Mouse (Mus musculus) liver, postnatal 0 days (tissue): ENCODE measurements at regions not wholly inside any gene's neighbourhood (a gene's known extent, or its start where the extent isn't known, plus 50 kb on each side); places are given as distances from the start of the nearest gene placed in this dataset.
"Not testable (repeated sequence)": the region's sequence is repeated elsewhere in the genome, so short reads cannot be mapped to it uniquely, and the experiment has no call there.

Experiments
- ATAC-seq: fragments of 200-750 bp; cut with Nextera tagmentation; 2 replicates; pipeline ENCODE4 v1.8.0; 2017; ENCODE audit warnings: mild to moderate bottlenecking, moderate library complexity
- DNase-seq: peaks from one replicate; pipeline ENCODE4 v3.0.0-alpha.2; 2016
- H3K27ac ChIP-seq: fragments of 300-500 bp; sonication (generic); 2 replicates; pipeline ENCODE4 v1.5.1; 2014; ENCODE audit warnings: antibody characterized with exemption, moderate library complexity, mild to moderate bottlenecking, low read depth
- H3K27me3 ChIP-seq: fragments of 300-500 bp; sonication (generic); 2 replicates; pipeline ENCODE4 v1.6.1; 2014; ENCODE audit warnings: low read length, control low read depth, mixed read lengths; ENCODE audit not compliant: insufficient read depth
- H3K36me3 ChIP-seq: fragments of 300-500 bp; sonication (generic); replicated peaks from 2 replicates; pipeline ENCODE4 v1.6.1; 2014; ENCODE audit warnings: mild to moderate bottlenecking, control low read depth, low read length, moderate library complexity, mixed read lengths; ENCODE audit not compliant: insufficient read depth
- H3K4me1 ChIP-seq: fragments of 300-500 bp; sonication (generic); 2 replicates; pipeline ENCODE4 v1.6.1; 2014; ENCODE audit warnings: antibody characterized with exemption, mild to moderate bottlenecking, control low read depth; ENCODE audit not compliant: insufficient read depth
- H3K4me2 ChIP-seq: fragments of 300-500 bp; sonication (generic); 2 replicates; pipeline ENCODE4 v1.6.1; 2014; ENCODE audit warnings: low read depth, mild to moderate bottlenecking, low read length, moderate library complexity, mixed read lengths
- H3K4me3 ChIP-seq: fragments of 300-500 bp; sonication (generic); 2 replicates; pipeline ENCODE4 v1.5.1; 2014; ENCODE audit warnings: low read depth, low read length
- H3K9ac ChIP-seq: fragments of 300-500 bp; sonication (generic); replicated peaks from 2 replicates; pipeline ENCODE4 v1.6.1; 2014; ENCODE audit warnings: mild to moderate bottlenecking, moderate library complexity
- H3K9me3 ChIP-seq: fragments of 300-500 bp; sonication (generic); 2 replicates; pipeline ENCODE4 v1.6.1; 2016; ENCODE audit warnings: mild to moderate bottlenecking, control low read depth, low read length, mixed read lengths
- CTCF ChIP-seq: sonication (generic); IDR thresholded peaks from 2 replicates; pipeline ENCODE4 v1.5.1; 2016; ENCODE audit warnings: antibody characterized with exemption, low read depth
- EP300 ChIP-seq: IDR thresholded peaks from 2 replicates; pipeline ENCODE4 v1.6.1; 2016; ENCODE audit warnings: antibody characterized with exemption, low read depth, mild to moderate bottlenecking
- WGBS: fragments of 180-500 bp; shearing (Covaris S2); extraction: QIAGEN DNeasy Blood & Tissue Kit; methylation state at CpG from one replicate; pipeline ENCODE4 v1.1.7; 2014; ENCODE audit not compliant: insufficient replicate concordance; 5-methylcytosine and 5-hydroxymethylcytosine counted together

DNA sequence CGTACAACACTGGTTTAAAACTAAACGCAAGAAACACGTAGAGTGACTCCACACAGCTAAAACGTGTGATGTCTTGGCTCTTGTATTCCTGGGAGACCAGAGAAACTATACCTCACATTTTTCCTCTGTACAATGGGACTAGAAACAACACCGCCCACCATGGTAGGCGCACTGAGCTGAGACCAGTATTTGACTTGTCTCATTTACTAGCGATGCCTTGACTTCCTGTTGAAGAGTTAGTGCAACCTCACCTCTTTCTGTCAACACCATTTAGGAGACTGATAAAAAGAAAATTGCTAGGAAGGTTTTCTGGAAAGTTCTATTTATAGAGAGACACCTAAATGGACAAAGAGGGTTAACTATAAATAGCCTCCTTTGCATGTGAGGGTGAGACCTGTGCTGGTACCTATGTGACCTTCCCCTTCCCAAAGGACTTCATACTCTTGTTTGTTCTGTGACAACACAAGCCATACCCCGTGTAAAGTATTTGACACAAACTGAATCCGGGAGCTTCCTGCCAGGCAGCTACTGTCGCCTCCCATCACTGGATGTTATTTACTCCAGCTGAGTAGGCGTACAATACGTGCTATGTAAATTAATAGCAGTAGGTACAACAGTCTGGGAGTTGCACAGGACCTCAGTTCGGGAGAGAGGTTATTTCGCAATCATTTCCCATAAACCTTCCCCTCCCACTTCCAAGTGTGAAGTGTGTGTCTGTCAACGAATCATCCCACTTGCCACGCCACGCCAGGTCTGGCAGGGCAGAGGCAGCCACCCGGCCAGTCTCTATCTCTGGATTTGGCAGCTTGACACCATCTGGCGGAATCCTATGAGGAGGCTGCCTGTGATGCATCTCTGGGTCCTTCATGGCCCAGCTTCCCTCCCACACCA lies 174.7 kb upstream of the Serp2 start:
- Histone ChIP-seq H3K4me3 (no peak overlapping the region), H3K27ac (no peak overlapping the region), H3K9ac (no peak overlapping the region), H3K27me3 (no peaks in the 10 kb centered on the region), H3K9me3 (no peaks in the 10 kb centered on the region), H3K4me2 (no peak overlapping the region), H3K4me1 (peaks cover 4% of the 10 kb centered on the region; the same call in 1 of the 2 replicates), H3K36me3 (no peaks in the 10 kb centered on the region)
- peak; percentile 65 for ATAC-seq
- WGBS: 61% methylated on average over 19 of the region's 19 CpGs
- TF ChIP-seq EP300 (no peak), CTCF (no peak)
- peak; percentile 25 for DNase-seq

GRCm38 (mm10) chr14:76725844-76726243 lies 169.2 kb upstream of the Serp2 start:
- WGBS: 60% methylated on average over 2 of the region's 2 CpGs
- no peak for DNase-seq
- Histone ChIP-seq H3K9ac (no peak overlapping the region), H3K4me1 (no peaks in the 10 kb centered on the region), H3K4me2 (no peak overlapping the region), H3K9me3 (no peaks in the 10 kb centered on the region), H3K27me3 (no peaks in the 10 kb centered on the region), H3K27ac (no peak overlapping the region), H3K36me3 (no peaks in the 10 kb centered on the region), H3K4me3 (no peak overlapping the region)
- peak; percentile 48; the same call in 1 of the 2 replicates for ATAC-seq
- TF ChIP-seq EP300: peak; percentile 71
- TF ChIP-seq CTCF: no peak

DNA sequence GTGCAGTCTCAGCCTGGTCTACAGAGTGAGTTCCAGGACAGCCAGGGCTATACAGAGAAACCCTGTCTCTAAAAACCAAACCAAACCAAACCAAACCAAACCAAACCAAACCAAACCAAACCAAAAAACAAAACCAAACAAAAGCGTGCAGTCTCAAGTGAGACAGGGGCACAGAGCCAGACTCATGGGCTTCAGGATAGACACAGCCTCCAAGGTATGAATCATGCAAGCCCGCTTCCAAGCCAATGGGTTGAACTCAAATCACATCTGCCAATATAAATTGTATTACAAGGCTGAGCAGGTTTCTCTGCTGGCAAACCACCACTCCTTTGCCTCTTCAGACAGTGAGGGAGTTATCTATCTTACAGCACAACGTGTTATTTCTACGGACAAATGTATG lies 168.5 kb upstream of the Serp2 start:
- not testable (repeated sequence) for H3K4me3 ChIP-seq, H3K4me2 ChIP-seq, H3K36me3 ChIP-seq, DNase-seq, H3K27me3 ChIP-seq, ATAC-seq, H3K9me3 ChIP-seq, H3K27ac ChIP-seq, H3K4me1 ChIP-seq, H3K9ac ChIP-seq
- WGBS: 65% methylated on average over 4 of the region's 4 CpGs

- Histone ChIP-seq H3K4me3 (no peak overlapping the region), H3K27me3 (no peaks in the 10 kb centered on the region), H3K4me2 (no peak overlapping the region), H3K4me1 (no peaks in the 10 kb centered on the region), H3K36me3 (no peaks in the 10 kb centered on the region), H3K27ac (no peak overlapping the region), H3K9me3 (no peaks in the 10 kb centered on the region), H3K9ac (no peak overlapping the region)
- TF ChIP-seq EP300 (0 out of 2 replicates have a peak, but pooled peaks have one; percentile 19), CTCF (no peak)
- no peak for ATAC-seq
- 70% methylated on average over 8 of the region's 8 CpGs for WGBS
- no peak for DNase-seq
Measured at GRCm38 (mm10) chr14:76724826-76725225, 168.1 kb upstream of the Serp2 start.

GRCm38 (mm10) chr14:76724395-76724794 lies 167.7 kb upstream of the Serp2 start:
- no peak overlapping the region for H3K4me2 ChIP-seq
- no peaks in the 10 kb centered on the region for H3K36me3 ChIP-seq
- no peak overlapping the region for H3K9ac ChIP-seq
- no peak overlapping the region for H3K27ac ChIP-seq
- 89% methylated on average over 8 of the region's 8 CpGs for WGBS
- H3K9me3 ChIP-seq: no peaks in the 10 kb centered on the region
- H3K4me3 ChIP-seq: no peak overlapping the region
- H3K4me1 ChIP-seq: no peaks in the 10 kb centered on the region
- no peak for TF ChIP-seq CTCF
- no peak for TF ChIP-seq EP300
- ATAC-seq: no peak
- H3K27me3 ChIP-seq: no peaks in the 10 kb centered on the region
- no peak for DNase-seq

GRCm38 (mm10) chr14:76723551-76723950 lies 166.9 kb upstream of the Serp2 start:
- Histone ChIP-seq H3K36me3 (no peaks in the 10 kb centered on the region), H3K4me1 (no peaks in the 10 kb centered on the region), H3K9me3 (no peaks in the 10 kb centered on the region), H3K4me2 (no peak overlapping the region), H3K4me3 (no peak overlapping the region), H3K27ac (no peak overlapping the region), H3K27me3 (no peaks in the 10 kb centered on the region), H3K9ac (no peak overlapping the region)
- 58% methylated on average over 4 of the region's 4 CpGs for WGBS
- ATAC-seq (no peak), DNase-seq (no peak)
- TF ChIP-seq EP300 (no peak), CTCF (0 out of 2 replicates have a peak, but pooled peaks have one; percentile 5)
